Mouse (Mus musculus) heart, adult 2 months (tissue): Measurements from ENCODE around the gene Tmprss9. TPM values are rescaled to one million over a fixed set of nuclear protein-coding genes. Genes with fewer than 3 reads are reported as not detected.

Experiments used
- DNase-seq, 2 experiments: peaks; one replicate each; pipeline ENCODE4 v3.0.0; 2021
- H3K27ac ChIP-seq: fragments of 200-600 bp; 2 replicates; pipeline ENCODE4 v1.8.1; 2022
- H3K27me3 ChIP-seq: fragments of 200-500 bp; 2 replicates; pipeline ENCODE4 v1.6.1; 2012; ENCODE audit warnings: mild to moderate bottlenecking, low read length, inconsistent platforms, mixed read lengths; ENCODE audit not compliant: control insufficient read depth, insufficient read depth
- H3K36me3 ChIP-seq: fragments of 200-500 bp; 2 replicates; pipeline ENCODE4 v1.6.1; 2012; ENCODE audit warnings: low read length, inconsistent platforms; ENCODE audit not compliant: control insufficient read depth, insufficient read depth
- H3K4me1 ChIP-seq: fragments of 200-500 bp; 2 replicates; pipeline ENCODE4 v1.6.1; 2011; ENCODE audit warnings: low read length; ENCODE audit not compliant: control insufficient read depth, insufficient read depth
- H3K4me3 ChIP-seq: fragments of 200-600 bp; 2 replicates; pipeline ENCODE4 v1.8.1; 2022
- H3K79me2 ChIP-seq: fragments of 200-500 bp; replicated peaks from 2 replicates; pipeline ENCODE4 v1.6.1; 2012; ENCODE audit warnings: mild to moderate bottlenecking, inconsistent platforms, low read length, moderate library complexity, mixed read lengths; ENCODE audit not compliant: control insufficient read depth, insufficient read depth
- H3K9ac ChIP-seq: fragments of 200-500 bp; 2 replicates; pipeline ENCODE4 v1.6.1; 2012; ENCODE audit warnings: low read depth, mild to moderate bottlenecking, control low read depth, inconsistent platforms, low read length, mixed read lengths
- CTCF ChIP-seq: fragments of 200-600 bp; IDR thresholded peaks from 2 replicates; pipeline ENCODE4 v1.8.1; 2022; ENCODE audit warnings: antibody characterized with exemption, mild to moderate bottlenecking, moderate library complexity
- EP300 ChIP-seq: fragments of 200-500 bp; IDR thresholded peaks from 2 replicates; pipeline ENCODE4 v1.6.1; 2011; ENCODE audit warnings: low read depth, low read length, control low read depth; ENCODE audit not compliant: insufficient read depth
- POLR2A ChIP-seq: fragments of 200-500 bp; IDR thresholded peaks from 2 replicates; pipeline ENCODE4 v1.6.1; 2011; ENCODE audit warnings: mild to moderate bottlenecking, low read depth, low read length, control low read depth; ENCODE audit not compliant: insufficient read depth
- WGBS: fragments of 180-500 bp; shearing (Covaris S2); methylation state at CpG from one replicate; pipeline ENCODE4 v1.1.7; 2018; 5-methylcytosine and 5-hydroxymethylcytosine counted together
- intact Hi-C: fragments of 180-260 bp; cut with DNase I; formaldehyde crosslinking; loops from one replicate; pipeline ENCODE4 v1.15.1; 2025
- polyA plus RNA-seq: library from polyadenylated mRNA; depleted of rRNA; stranded (reverse); fragments of >200 nt; gene quantifications from 2 replicates; pipeline ENCODE4 v1.2.3, GENCODE M21; 2012
- total RNA-seq, 2 experiments: library from RNA; stranded (reverse); gene quantifications; 2 replicates each; pipeline ENCODE4 v1.2.3; 2021

Gene Tmprss9
- total and polyA plus RNA-seq, 3 experiments, result 0.02 TPM; not detected in 2

DNA sequence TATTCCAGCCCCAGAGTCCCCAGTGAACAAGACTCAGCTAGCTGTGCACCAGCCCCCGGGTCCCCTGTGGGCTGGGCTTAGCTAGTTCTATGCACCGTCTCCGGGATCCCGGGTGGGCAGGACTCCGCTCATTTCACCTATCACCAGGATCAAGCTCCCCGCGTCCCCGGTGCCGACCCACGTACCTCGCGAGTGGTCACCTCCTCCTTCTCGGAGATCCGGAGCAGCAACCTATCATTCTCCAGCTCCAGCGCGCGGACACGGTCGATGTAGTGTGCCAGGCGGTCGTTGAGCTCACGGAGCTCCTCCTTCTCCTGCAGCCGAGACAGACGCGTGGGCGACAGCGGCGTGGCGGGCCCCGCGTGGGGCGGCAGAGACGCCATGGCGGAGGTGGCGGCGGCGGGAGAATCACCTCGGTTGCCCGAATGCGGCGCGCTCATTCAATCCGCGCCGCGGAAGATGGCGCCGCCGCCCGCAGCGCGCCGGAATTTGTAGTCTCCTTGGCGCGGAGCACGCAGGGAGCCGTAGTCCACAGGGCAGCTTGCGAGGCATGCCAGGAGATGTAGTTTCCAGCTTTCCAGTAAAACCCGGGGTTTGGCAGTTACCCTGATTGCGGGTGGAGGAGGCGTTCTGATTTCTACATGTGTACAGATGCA is 46.3 kb downstream of the Tmprss9 start, which contains the start of gene Lmnb2:
Lmnb2 (minus strand) TSS at position 467 of the 656 bp plus-strand sequence.
- H3K4me3 ChIP-seq, result peak within 1 kb of the TSS; percentile 76
- H3K36me3 ChIP-seq, result no peaks in the 10 kb centered on the region
- no peak for TF ChIP-seq POLR2A
- TF ChIP-seq CTCF, result 0 out of 2 replicates have a peak, but pooled peaks have one; percentile 10
- H3K27ac ChIP-seq, result peak within 1 kb of the TSS; percentile 28; the same call in 1 of the 2 replicates
- H3K4me1 ChIP-seq, result peaks cover 2% of the 10 kb centered on the region
- no peaks in the 10 kb centered on the region for H3K27me3 ChIP-seq
- peak; percentile 81 for DNase-seq
- under 1% methylated on average over 61 of the region's 61 CpGs for WGBS
- H3K9ac ChIP-seq, result peak within 1 kb of the TSS; percentile 74
- intact Hi-C loops, result no loop called here
- no peaks in the 10 kb centered on the region for H3K79me2 ChIP-seq

DNA sequence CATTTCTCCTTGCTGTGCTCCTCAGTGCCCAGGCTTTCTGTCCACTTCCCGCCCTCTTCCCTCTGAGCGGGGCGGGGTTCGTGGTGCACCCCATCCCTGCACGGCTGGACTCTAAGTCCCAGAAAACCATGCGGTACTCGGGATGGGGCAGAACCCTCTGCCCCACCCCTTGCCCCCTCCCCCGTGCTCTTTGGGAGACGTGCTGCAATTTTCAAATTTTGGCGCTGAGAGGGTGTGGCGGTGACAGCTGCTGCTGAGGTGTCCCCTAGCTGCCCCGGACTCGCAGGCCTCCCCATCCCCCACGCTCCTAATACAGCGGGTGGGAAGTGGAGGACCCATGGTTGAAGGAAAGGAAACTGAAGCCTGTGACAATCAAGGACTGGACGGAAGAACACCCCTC is 50.3 kb downstream of the Tmprss9 start:
- no peaks in the 10 kb centered on the region for H3K79me2 ChIP-seq
- DNase-seq, result peak in 1 of 2 experiments; percentile 68
- intact Hi-C loops, result no loop called here
- H3K9ac ChIP-seq, result peak overlapping the region; percentile 0; the same call in 1 of the 2 replicates
- H3K4me1 ChIP-seq, result peaks cover 2% of the 10 kb centered on the region
- no peaks in the 10 kb centered on the region for H3K36me3 ChIP-seq
- H3K27ac ChIP-seq, result no peak overlapping the region; the same call in 1 of the 2 replicates
- peak overlapping the region; percentile 40 for H3K4me3 ChIP-seq
- H3K27me3 ChIP-seq, result no peaks in the 10 kb centered on the region
- TF ChIP-seq CTCF (no peak), EP300 (no peak), POLR2A (no peak)
- WGBS, result 6% methylated on average over 16 of the region's 16 CpGs

DNA sequence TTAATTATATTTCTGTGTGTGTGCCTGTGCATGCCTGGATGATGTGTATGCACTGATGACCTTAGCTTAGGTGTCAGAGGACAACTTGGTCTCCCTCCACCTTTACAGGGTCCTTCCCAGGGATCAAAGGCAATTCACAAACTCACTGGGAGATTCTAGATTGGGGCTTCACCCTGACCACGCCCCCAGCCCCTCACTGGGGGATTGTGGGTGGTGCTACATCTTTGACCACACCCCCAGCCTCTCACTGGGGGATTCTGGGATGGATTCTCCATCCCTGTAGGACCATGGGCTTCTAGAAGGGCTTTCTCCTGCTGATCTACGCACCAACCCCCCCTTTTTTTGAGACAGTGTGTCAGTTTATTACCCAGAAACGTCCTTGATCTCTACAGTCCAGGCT is 53.8 kb downstream of the Tmprss9 start:
- DNase-seq, result no peak
- no peak overlapping the region for H3K27ac ChIP-seq
- H3K79me2 ChIP-seq, result no peaks in the 10 kb centered on the region
- 59% methylated on average over 3 of the region's 3 CpGs for WGBS
- H3K36me3 ChIP-seq, result no peaks in the 10 kb centered on the region
- no peak overlapping the region for H3K9ac ChIP-seq
- no peaks in the 10 kb centered on the region; the same call in 1 of the 2 replicates for H3K27me3 ChIP-seq
- intact Hi-C loops, result loop anchor here (5.0 kb wide), 1 partner anchor 252 kb away; the partner anchor contains the start of gene Eef2
- TF ChIP-seq POLR2A (no peak), CTCF (no peak), EP300 (no peak)
- H3K4me1 ChIP-seq, result no peaks in the 10 kb centered on the region; the same call in 1 of the 2 replicates
- no peak overlapping the region for H3K4me3 ChIP-seq

DNA sequence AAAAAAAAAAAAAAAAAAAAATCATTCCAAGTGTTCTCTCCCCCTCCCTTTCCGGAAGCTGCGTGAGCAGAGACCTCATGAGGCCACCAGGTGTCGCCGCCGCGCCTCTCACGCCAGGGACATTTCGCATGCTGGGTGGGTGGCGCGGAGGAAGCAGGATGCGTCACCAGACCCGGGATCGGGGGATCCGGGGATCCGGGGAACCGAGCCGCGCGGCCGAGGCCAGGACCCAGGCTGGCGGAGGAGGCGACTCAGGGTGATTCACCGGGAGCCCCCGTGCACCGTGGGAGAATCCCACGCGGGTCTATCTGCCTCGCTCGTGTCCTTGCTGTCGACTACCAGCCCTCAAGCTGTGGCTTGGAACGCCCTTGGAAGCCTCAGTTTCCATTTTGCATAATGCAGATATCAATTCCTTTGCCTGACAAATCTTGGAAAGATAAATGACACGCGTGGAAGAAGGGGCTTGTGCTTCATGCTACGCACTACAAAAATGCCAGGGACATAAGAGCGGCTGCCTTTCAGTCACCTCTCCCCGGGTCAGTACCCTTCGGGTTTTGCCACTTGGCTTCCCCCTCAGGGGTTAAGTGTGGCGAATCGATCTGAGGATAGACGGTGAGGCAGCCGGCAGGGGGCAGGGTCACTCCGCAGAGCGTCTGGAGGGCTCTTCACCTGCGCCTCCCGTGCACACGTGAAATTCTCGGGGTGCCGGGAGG is 57.1 kb downstream of the Tmprss9 start:
- peak; percentile 92 to 94 for DNase-seq
- WGBS, result under 1% methylated on average over 48 of the region's 48 CpGs

DNA sequence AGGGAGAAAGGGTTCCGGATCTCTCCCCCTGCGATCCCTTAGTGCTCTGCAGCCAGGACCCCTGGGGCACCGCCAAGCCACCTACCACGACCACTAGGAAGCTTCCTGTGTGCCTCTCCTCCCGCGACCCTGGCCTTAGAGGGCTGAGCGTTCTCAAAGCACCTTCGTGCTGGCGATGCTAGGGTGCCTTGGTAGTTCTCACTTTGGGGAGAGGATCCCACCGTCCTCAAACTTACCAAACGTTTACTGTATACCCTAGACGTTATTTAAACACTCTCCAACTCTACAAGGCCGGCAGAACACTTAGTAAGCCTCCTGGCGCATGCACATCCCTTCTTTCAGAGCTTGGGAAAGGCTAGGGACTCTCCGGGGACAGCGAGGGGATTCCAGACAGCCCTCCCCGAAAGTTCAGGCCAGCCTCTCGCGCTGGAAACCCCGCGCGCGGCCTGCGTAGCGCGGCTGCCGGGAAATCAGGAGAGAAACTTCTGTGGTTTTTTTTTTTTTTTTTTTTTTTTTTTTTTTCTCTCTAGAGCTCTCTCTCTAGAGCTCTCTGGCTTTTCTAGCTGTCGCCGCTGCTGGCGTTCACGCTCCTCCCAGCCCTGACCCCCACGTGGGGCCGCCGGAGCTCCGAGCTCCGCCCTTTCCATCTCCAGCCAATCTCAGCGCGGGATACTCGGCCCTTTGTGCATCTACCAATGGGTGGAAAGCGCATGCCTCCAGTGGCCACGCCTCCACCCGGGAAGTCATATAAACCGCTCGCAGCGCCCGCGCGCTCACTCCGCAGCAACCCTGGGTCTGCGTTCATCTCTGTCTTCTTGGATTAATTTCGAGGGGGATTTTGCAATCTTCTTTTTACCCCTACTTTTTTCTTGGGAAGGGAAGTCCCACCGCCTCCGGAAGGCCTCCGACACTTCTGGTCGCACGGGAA is 57.9 kb downstream of the Tmprss9 start, which contains the start of gene Gadd45b:
Gadd45b (plus strand) TSS at position 775 of the 928 bp plus-strand sequence.
- Histone ChIP-seq H3K27me3 (no peaks in the 10 kb centered on the region; the same call in 1 of the 2 replicates), H3K4me3 (peak within 1 kb of the TSS; percentile 68), H3K4me1 (peaks cover 7% of the 10 kb centered on the region), H3K36me3 (no peaks in the 10 kb centered on the region), H3K79me2 (no peaks in the 10 kb centered on the region), H3K27ac (peak within 1 kb of the TSS; percentile 94), H3K9ac (peak within 1 kb of the TSS; percentile 96)
- peak; percentile 97 to 99 for DNase-seq
- intact Hi-C loops, result loop anchor here (5.0 kb wide), 1 partner anchor 248 kb away; the partner anchor contains the start of gene Eef2
- TF ChIP-seq EP300 (peak; percentile 87), POLR2A (peak; percentile 100), CTCF (no peak)
- WGBS, result under 1% methylated on average over 56 of the region's 56 CpGs

More for the DNA sequence above, 57.1 kb downstream of the Tmprss9 start:
- Histone ChIP-seq H3K4me3 (peak overlapping the region; percentile 68), H3K27ac (peak overlapping the region; percentile 92), H3K4me1 (peaks cover 4% of the 10 kb centered on the region), H3K36me3 (no peaks in the 10 kb centered on the region), H3K9ac (peak overlapping the region; percentile 79), H3K27me3 (no peaks in the 10 kb centered on the region; the same call in 1 of the 2 replicates), H3K79me2 (no peaks in the 10 kb centered on the region)
- no peak for TF ChIP-seq POLR2A
- peak; percentile 91; the same call in 1 of the 2 replicates for TF ChIP-seq EP300
- TF ChIP-seq CTCF, result peak; percentile 74
- intact Hi-C loops, result loop anchor here (1.0 to 5.0 kb wide), 4 partner anchors 27 to 249 kb away; partner anchors contain the start of gene Eef2
